Mouse (Mus musculus) gastrocnemius, postnatal 14 days (tissue): Measurements from ENCODE around the gene Tex52. TPM values are rescaled to one million over a fixed set of nuclear protein-coding genes. Genes with fewer than 3 reads are reported as not detected.

Experiments
- DNase-seq: peaks from one replicate; pipeline ENCODE4 v3.0.0; 2021; ENCODE audit warnings: mixed read lengths
- intact Hi-C: fragments of 180-260 bp; cut with DNase I; formaldehyde crosslinking; loops from one replicate; pipeline ENCODE4 v1.15.1; 2025; ENCODE audit warnings: low total_unique reads
- long read RNA-seq, 2 experiments: library from polyadenylated mRNA; stranded (forward); transcript quantifications; one replicate each; pipeline ENCODE4 v2.0.0; 2021
- total RNA-seq, 2 experiments: library from RNA; stranded (reverse); gene quantifications; 2 replicates each; pipeline ENCODE4 v1.2.3; 2021

Gene Tex52
- not detected for total RNA-seq
- long read RNA-seq, experiment 1 = 0 reads
- long read RNA-seq, experiment 2 = 0 reads

- intact Hi-C loops = no loop called here
- peak; percentile 53 for DNase-seq
These were observed at the start of gene Tex52, which contains the start of gene Gm44596 for GRCm38 (mm10) chr6:128375192-128375591. Gene Tex52, plus strand, starts transcription at chr6:128375456. Gene Gm44596, plus strand, starts transcription at chr6:128375503.

- intact Hi-C loops = no loop called here
- DNase-seq = peak; percentile 55
These were observed 40.7 kb upstream of the Tex52 start for GRCm38 (mm10) chr6:128334397-128335124.

GRCm38 (mm10) chr6:128337467-128337866 is 37.8 kb upstream of the Tex52 start:
- intact Hi-C loops = no loop called here

GRCm38 (mm10) chr6:128338876-128339275 is 36.4 kb upstream of the Tex52 start:
- DNase-seq = no peak
- intact Hi-C loops = no loop called here

More at GRCm38 (mm10) chr6:128337467-128337866, 37.8 kb upstream of the Tex52 start:
- no peak for DNase-seq

GRCm38 (mm10) chr6:128341956-128342723 is 33.1 kb upstream of the Tex52 start:
- intact Hi-C loops = no loop called here
- DNase-seq = no peak

GRCm38 (mm10) chr6:128345623-128346022 is 29.6 kb upstream of the Tex52 start:
- DNase-seq = no peak
- intact Hi-C loops = no loop called here

GRCm38 (mm10) chr6:128346782-128347181 is 28.5 kb upstream of the Tex52 start:
- no peak for DNase-seq
- intact Hi-C loops = no loop called here

- no peak for DNase-seq
- intact Hi-C loops = loop anchor here (5.0 kb wide), 1 partner anchor 32 kb away; no protein-coding TSS in a partner anchor
These were observed 25.5 kb upstream of the Tex52 start for GRCm38 (mm10) chr6:128349711-128350110.

- DNase-seq = no peak
- intact Hi-C loops = loop anchor here (5.0 kb wide), 1 partner anchor 37 kb away; no protein-coding TSS in a partner anchor
These were observed 21.1 kb upstream of the Tex52 start for GRCm38 (mm10) chr6:128354140-128354539.

- intact Hi-C loops = no loop called here
- peak; percentile 31 for DNase-seq
These were observed 20.0 kb upstream of the Tex52 start for GRCm38 (mm10) chr6:128355201-128355681.

- peak; percentile 99 for DNase-seq
- intact Hi-C loops = no loop called here
These were observed 19.4 kb upstream of the Tex52 start, which contains the start of gene Tulp3 for GRCm38 (mm10) chr6:128355726-128356416. Gene Tulp3, minus strand, starts transcription at chr6:128355851.

- peak; percentile 43 for DNase-seq
These were observed 16.3 kb upstream of the Tex52 start for GRCm38 (mm10) chr6:128358999-128359398.

GRCm38 (mm10) chr6:128361901-128362300 is 13.4 kb upstream of the Tex52 start:
- no peak for DNase-seq
- intact Hi-C loops = no loop called here

More at GRCm38 (mm10) chr6:128358999-128359398, 16.3 kb upstream of the Tex52 start:
- intact Hi-C loops = no loop called here

- intact Hi-C loops = no loop called here
- peak; percentile 86 for DNase-seq
These were observed 12.8 kb upstream of the Tex52 start, which contains the start of the genes Rhno1 and Foxm1 for GRCm38 (mm10) chr6:128362381-128363006. Gene Rhno1, minus strand, starts transcription at chr6:128362911. Gene Foxm1, plus strand, starts transcription at chr6:128362967.

- DNase-seq = peak; percentile 32
- intact Hi-C loops = no loop called here
These were observed 12.0 kb upstream of the Tex52 start for GRCm38 (mm10) chr6:128363007-128363825.

- no peak for DNase-seq
- intact Hi-C loops = no loop called here
These were observed 10.5 kb upstream of the Tex52 start for GRCm38 (mm10) chr6:128364721-128365120.

- DNase-seq = no peak
- intact Hi-C loops = no loop called here
These were observed 8.8 kb upstream of the Tex52 start for GRCm38 (mm10) chr6:128366466-128366865.

- intact Hi-C loops = loop anchor here (5.0 kb wide), 1 partner anchor 42 kb away; no protein-coding TSS in a partner anchor
These were observed 5.2 kb upstream of the Tex52 start for GRCm38 (mm10) chr6:128370040-128370439.

More at GRCm38 (mm10) chr6:128370040-128370439, 5.2 kb upstream of the Tex52 start:
- no peak for DNase-seq
